Mouse (Mus musculus): Measurements from ENCODE around the gene Lcn12. TPM values are rescaled to one million over a fixed set of nuclear protein-coding genes. Genes with fewer than 3 reads are reported as not detected.
A peak's percentile ranks its signal among the peaks of the same experiment; 100 is the strongest.

Lcn12 gene
- polyA plus RNA-seq, 1 experiment from 2014 or later = not detected

DNA sequence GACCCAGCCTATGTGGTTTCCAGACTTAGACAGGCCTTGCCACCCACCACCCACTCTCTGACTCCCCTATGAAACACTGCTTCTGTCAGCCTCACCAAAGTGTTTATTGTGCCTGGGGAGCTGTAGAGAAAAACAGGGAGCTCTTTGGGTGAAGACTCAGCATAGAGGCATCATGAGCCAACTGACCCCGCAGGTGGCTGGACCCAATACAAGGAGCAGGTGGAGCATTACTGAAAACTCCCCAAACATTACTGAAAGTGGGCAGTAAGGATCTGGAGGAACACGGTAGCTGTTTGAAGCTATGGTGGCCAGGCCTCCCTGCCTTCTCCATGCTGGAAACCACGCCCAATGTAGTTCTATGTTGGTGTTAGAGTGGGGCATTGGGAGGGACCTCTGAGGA is 30.1 kb downstream of the Lcn12 start:
- Histone ChIP-seq H3K36me3 (replicated peaks; ENCODE audit: control insufficient read depth, insufficient read depth, low read depth, low read length) (no peaks in the 10 kb centered on the region), H3K27me3 (ENCODE audit: control insufficient read depth, insufficient read depth, low read length) (no peaks in the 10 kb centered on the region), H3K4me3 (ENCODE audit: low read depth, low read length) (no peak overlapping the region), H3K9me3 (replicated peaks; ENCODE audit: control insufficient read depth, low read length) (no peaks in the 10 kb centered on the region), H3K27ac (replicated peaks; ENCODE audit: low read depth, low read length) (no peak overlapping the region), H3K4me1 (ENCODE audit: control insufficient read depth, insufficient read depth, low read length) (no peaks in the 10 kb centered on the region), H3K4me2 (ENCODE audit: low read depth, low read length) (no peak overlapping the region), H3K9ac (replicated peaks; ENCODE audit: low read length) (no peak overlapping the region)
- ATAC-seq (replicated peaks; ENCODE audit: insufficient number of reproducible peaks, low FRiP score, low TSS enrichment, low read depth) = no peak
- 83% methylated on average over 3 of the region's 3 CpGs for WGBS
- no peak for DNase-seq (ENCODE audit: low spot score)

DNA sequence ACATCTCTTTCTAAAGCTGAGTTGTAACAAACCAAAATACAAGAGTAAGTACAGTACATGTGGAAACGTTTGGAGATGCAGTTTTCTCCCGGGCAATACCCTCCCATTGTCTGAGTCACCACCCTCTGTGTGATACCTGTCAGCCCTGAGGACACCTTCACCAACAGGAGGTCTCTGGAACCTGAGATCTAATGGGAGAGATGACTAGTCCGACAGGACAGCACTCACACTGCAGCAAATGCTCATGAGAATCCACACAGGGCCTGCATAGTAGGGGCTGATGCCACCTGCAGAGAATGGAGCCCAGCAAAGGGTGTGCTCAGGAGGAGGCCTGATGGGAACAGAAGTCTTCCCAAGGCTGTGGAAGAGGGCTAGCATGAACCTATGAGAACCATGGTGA is 32.3 kb downstream of the Lcn12 start:
- Histone ChIP-seq H3K9me3 (replicated peaks; ENCODE audit: control insufficient read depth, low read length) (no peaks in the 10 kb centered on the region), H3K4me1 (ENCODE audit: control insufficient read depth, insufficient read depth, low read length) (no peaks in the 10 kb centered on the region), H3K4me3 (ENCODE audit: low read depth, low read length) (peak overlapping the region; percentile 48), H3K36me3 (replicated peaks; ENCODE audit: control insufficient read depth, insufficient read depth, low read depth, low read length) (no peaks in the 10 kb centered on the region; the same call in 1 of the 2 replicates), H3K4me2 (ENCODE audit: low read depth, low read length) (peak overlapping the region; percentile 67), H3K27ac (replicated peaks; ENCODE audit: low read depth, low read length) (no peak overlapping the region), H3K9ac (replicated peaks; ENCODE audit: low read length) (peak overlapping the region; percentile 42), H3K27me3 (ENCODE audit: control insufficient read depth, insufficient read depth, low read length) (no peaks in the 10 kb centered on the region)
- ATAC-seq (replicated peaks; ENCODE audit: insufficient number of reproducible peaks, low FRiP score, low TSS enrichment, low read depth) = no peak
- DNase-seq (ENCODE audit: low spot score) = no peak
- 24% methylated on average over 3 of the region's 3 CpGs for WGBS

DNA sequence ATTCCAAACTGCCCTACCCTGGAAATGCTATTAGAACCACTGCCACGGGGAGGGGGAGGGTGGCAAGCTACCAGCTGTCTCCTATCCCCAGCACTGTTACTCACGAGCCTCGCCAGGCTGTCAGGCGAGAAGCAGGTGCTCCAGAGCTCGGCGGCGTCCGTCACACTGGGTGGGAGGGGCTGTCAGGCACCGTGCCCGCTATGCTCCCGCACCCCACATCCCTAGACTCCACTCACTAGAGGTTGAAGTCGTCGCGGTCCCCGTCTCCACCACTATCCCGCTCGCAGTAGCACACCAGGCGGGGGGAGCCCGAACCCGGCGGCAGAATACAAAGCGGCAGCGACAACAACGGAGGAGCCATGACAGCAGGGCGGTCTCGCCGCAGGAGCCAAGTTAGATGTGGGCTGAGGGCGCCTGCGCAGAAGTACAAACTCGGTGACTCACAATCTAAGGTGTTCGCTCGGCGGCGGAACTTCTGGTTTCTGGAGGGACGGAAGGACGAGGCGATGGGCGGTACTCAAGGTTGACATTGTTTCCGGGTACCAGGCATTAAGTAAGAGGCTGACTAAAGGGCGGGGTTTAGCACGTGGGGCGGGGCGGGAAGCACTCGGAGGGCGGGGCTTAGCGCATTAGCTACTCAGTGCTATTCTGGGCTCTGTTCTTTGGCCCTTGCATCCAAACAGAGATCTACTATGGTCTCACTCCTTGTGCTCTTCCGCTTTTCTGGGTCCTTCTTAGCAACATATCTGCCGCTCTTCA is 33.0 kb downstream of the Lcn12 start, which contains the start of gene Paxx:
Paxx (minus strand) TSS at position 544 of the 759 bp plus-strand sequence.
- Histone ChIP-seq H3K4me3 (ENCODE audit: low read depth, low read length) (peak within 1 kb of the TSS; percentile 48), H3K9ac (replicated peaks; ENCODE audit: low read length) (peak within 1 kb of the TSS; percentile 66), H3K4me1 (ENCODE audit: control insufficient read depth, insufficient read depth, low read length) (no peaks in the 10 kb centered on the region), H3K36me3 (replicated peaks; ENCODE audit: control insufficient read depth, insufficient read depth, low read depth, low read length) (no peaks in the 10 kb centered on the region; the same call in 1 of the 2 replicates), H3K4me2 (ENCODE audit: low read depth, low read length) (peak within 1 kb of the TSS; percentile 67), H3K9me3 (replicated peaks; ENCODE audit: control insufficient read depth, low read length) (no peaks in the 10 kb centered on the region), H3K27ac (replicated peaks; ENCODE audit: low read depth, low read length) (peak within 1 kb of the TSS; percentile 43), H3K27me3 (ENCODE audit: control insufficient read depth, insufficient read depth, low read length) (no peaks in the 10 kb centered on the region)
- WGBS = under 1% methylated on average over 48 of the region's 48 CpGs
- ATAC-seq (replicated peaks; ENCODE audit: insufficient number of reproducible peaks, low FRiP score, low TSS enrichment, low read depth) = peak; percentile 80
- peak; percentile 94 for DNase-seq (ENCODE audit: low spot score)

DNA sequence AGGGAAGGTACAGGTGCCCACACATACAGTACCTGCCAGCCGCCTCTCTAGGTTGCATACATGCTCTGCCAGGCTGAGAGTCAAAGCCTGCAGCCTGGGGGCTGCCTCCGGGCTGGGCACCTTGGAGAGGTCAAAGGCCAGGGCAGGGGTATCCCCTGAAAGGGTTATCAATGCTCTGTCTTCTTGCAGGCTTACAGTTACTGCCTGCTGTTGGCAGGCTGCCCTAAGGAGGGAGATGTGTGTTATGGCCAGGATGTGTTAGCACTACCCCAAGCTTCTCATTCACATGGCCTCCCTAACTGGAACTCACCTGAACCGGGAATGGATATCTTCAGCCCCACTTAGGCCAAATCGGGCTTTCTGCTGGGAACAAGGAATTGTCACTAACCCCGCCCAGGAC is 33.6 kb downstream of the Lcn12 start:
- Histone ChIP-seq H3K36me3 (replicated peaks; ENCODE audit: control insufficient read depth, insufficient read depth, low read depth, low read length) (no peaks in the 10 kb centered on the region; the same call in 1 of the 2 replicates), H3K4me2 (ENCODE audit: low read depth, low read length) (peak overlapping the region; percentile 67), H3K27ac (replicated peaks; ENCODE audit: low read depth, low read length) (no peak overlapping the region), H3K4me1 (ENCODE audit: control insufficient read depth, insufficient read depth, low read length) (no peaks in the 10 kb centered on the region), H3K27me3 (ENCODE audit: control insufficient read depth, insufficient read depth, low read length) (no peaks in the 10 kb centered on the region), H3K9ac (replicated peaks; ENCODE audit: low read length) (peak overlapping the region; percentile 66), H3K4me3 (ENCODE audit: low read depth, low read length) (peak overlapping the region; percentile 48), H3K9me3 (replicated peaks; ENCODE audit: control insufficient read depth, low read length) (no peaks in the 10 kb centered on the region)
- ATAC-seq (replicated peaks; ENCODE audit: insufficient number of reproducible peaks, low FRiP score, low TSS enrichment, low read depth) (0 out of 2 replicates have a peak, but pooled peaks have one; percentile 2), DNase-seq (ENCODE audit: low spot score) (no peak)
- WGBS = 35% methylated on average over 5 of the region's 5 CpGs

DNA sequence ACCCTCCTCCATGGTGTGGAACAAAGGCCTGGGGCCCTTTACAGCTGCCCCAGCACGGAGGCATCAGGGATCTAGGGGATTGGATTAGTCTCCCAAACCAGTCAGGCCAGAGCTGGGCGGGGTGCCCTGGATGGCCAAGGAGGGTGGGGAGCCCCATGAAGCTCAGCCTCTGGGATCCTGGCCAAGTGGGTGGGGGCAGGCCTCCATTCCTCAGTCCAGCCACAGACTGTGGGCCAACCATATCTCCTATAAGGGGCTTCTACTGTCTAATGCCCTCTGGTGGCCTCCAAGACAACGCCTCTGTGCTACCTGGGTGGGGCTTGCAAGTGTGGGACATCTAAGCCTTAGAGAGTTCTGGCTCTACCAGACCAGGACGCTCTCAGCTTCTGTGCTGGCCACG is 34.8 kb downstream of the Lcn12 start:
- no peaks in the 10 kb centered on the region for H3K27me3 ChIP-seq (ENCODE audit: control insufficient read depth, insufficient read depth, low read length)
- no peaks in the 10 kb centered on the region for H3K4me1 ChIP-seq (ENCODE audit: control insufficient read depth, insufficient read depth, low read length)
- no peaks in the 10 kb centered on the region for H3K9me3 ChIP-seq (replicated peaks; ENCODE audit: control insufficient read depth, low read length)
- DNase-seq (ENCODE audit: low spot score) = no peak
- no peaks in the 10 kb centered on the region; the same call in 1 of the 2 replicates for H3K36me3 ChIP-seq (replicated peaks; ENCODE audit: control insufficient read depth, insufficient read depth, low read depth, low read length)
- H3K27ac ChIP-seq (replicated peaks; ENCODE audit: low read depth, low read length) = no peak overlapping the region
- no peak for ATAC-seq (replicated peaks; ENCODE audit: insufficient number of reproducible peaks, low FRiP score, low TSS enrichment, low read depth)
- H3K4me2 ChIP-seq (ENCODE audit: low read depth, low read length) = no peak overlapping the region
- no peak overlapping the region for H3K9ac ChIP-seq (replicated peaks; ENCODE audit: low read length)
- no peak overlapping the region for H3K4me3 ChIP-seq (ENCODE audit: low read depth, low read length)
- WGBS = 84% methylated on average over 5 of the region's 5 CpGs

DNA sequence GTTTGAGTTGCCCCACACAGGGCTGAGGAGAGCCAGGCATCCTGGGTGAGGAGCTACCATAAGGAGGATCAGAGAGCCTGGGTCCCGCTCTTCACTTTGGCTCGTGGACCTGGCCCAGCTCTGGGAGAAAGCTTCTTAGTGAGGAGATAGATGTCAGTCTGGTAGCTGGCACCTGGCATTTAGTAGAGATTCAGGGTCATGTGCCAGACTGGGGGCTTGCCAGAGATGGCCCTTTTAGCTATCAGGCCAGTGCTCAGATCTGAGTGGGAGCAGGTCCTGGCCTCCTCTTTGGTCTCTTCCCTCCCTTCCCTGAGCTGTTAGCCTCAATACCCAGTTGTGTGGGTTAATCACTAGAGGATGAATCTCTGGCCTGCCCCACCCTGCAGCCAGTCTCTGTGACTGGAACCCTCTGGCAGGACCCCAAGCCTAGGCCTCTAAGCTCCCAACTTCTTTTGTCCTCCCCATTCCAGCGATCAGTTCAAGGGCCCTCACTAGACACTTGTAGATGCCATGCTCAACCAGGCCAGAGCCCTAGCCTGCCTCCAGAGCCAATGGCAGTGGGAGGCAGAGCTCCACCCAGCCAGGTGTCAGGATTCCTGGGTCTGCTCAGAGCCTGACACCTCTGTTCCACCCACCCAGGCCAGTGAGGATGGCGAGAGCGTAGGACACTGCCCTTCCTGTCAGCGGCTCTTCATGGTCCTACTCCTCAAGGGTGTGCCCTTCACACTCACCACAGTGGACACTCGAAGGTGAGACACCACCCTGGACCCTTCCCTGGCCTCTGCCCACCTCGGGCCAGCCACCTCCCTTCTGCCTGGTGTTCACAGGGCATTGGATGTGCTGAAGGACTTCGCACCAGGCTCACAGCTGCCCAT is 36.5 kb downstream of the Lcn12 start:
- no peak for DNase-seq (ENCODE audit: low spot score)
- Histone ChIP-seq H3K4me3 (ENCODE audit: low read depth, low read length) (no peak overlapping the region), H3K9ac (replicated peaks; ENCODE audit: low read length) (no peak overlapping the region), H3K27me3 (ENCODE audit: control insufficient read depth, insufficient read depth, low read length) (no peaks in the 10 kb centered on the region), H3K4me2 (ENCODE audit: low read depth, low read length) (no peak overlapping the region), H3K27ac (replicated peaks; ENCODE audit: low read depth, low read length) (no peak overlapping the region), H3K36me3 (replicated peaks; ENCODE audit: control insufficient read depth, insufficient read depth, low read depth, low read length) (no peaks in the 10 kb centered on the region; the same call in 1 of the 2 replicates), H3K4me1 (ENCODE audit: control insufficient read depth, insufficient read depth, low read length) (no peaks in the 10 kb centered on the region), H3K9me3 (replicated peaks; ENCODE audit: control insufficient read depth, low read length) (no peaks in the 10 kb centered on the region)
- ATAC-seq (replicated peaks; ENCODE audit: insufficient number of reproducible peaks, low FRiP score, low TSS enrichment, low read depth) = no peak
- 86% methylated on average over 9 of the region's 9 CpGs for WGBS

DNA sequence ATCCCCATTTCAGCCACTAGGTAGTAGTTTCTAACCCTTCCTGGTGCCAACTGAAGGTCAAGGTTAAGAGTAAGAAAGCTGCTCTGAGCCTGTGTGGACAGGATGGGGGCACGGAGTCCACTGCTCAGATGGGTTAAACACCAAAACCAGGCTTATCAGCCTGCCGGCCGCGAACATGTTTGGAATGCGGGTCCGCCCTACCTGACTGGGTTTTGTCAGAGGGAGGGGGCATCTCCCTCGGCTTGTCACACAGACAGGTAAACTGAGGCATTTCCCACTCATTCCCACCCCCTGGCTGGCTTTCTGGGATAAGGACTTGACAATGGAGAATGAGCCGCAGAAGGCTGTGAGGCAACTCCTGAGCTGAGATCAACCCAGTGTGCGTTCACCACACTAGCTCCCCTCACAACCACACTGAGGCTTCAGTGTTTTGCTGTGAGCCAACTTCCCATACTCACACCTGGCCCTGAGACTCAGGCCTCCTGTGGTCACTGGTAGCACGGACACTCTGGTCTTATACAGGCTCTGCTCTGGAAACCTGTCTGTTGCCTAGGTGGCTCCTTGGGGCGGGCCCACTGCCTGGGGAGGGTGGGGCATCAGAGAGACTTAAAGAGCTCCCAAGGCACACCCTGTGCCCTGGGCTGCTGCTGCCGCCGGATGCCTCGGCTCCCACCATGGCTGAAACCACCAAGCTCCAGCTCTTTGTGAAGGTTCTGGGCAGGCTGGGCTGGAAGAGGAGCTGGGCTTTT is 37.3 kb downstream of the Lcn12 start, which contains the start of gene Clic3:
Clic3 (plus strand) TSS at position 634 of the 749 bp plus-strand sequence.
- Histone ChIP-seq H3K9me3 (replicated peaks; ENCODE audit: control insufficient read depth, low read length) (no peaks in the 10 kb centered on the region), H3K27me3 (ENCODE audit: control insufficient read depth, insufficient read depth, low read length) (no peaks in the 10 kb centered on the region), H3K36me3 (replicated peaks; ENCODE audit: control insufficient read depth, insufficient read depth, low read depth, low read length) (no peaks in the 10 kb centered on the region; the same call in 1 of the 2 replicates), H3K4me1 (ENCODE audit: control insufficient read depth, insufficient read depth, low read length) (no peaks in the 10 kb centered on the region), H3K27ac (replicated peaks; ENCODE audit: low read depth, low read length) (no peak within 1 kb of the TSS), H3K4me3 (ENCODE audit: low read depth, low read length) (no peak within 1 kb of the TSS), H3K9ac (replicated peaks; ENCODE audit: low read length) (no peak within 1 kb of the TSS), H3K4me2 (ENCODE audit: low read depth, low read length) (no peak within 1 kb of the TSS)
- no peak for ATAC-seq (replicated peaks; ENCODE audit: insufficient number of reproducible peaks, low FRiP score, low TSS enrichment, low read depth)
- 65% methylated on average over 14 of the region's 14 CpGs for WGBS
- no peak for DNase-seq (ENCODE audit: low spot score)
